In genomic region chr16:64224336-64224735, GRCm38 (mm10) we compare ENCODE assay signal across 16 mouse cellular contexts.
"Had no signal": no experiment of that assay in that cellular context is flagged by ENCODE, and none has a peak within 500 bp of the region (broad histone marks: within the 10 kb centered on the region; RNA-seq: fewer than 3 reads in every experiment).

No protein-coding gene starts in this region.

- H3K9me3 ChIP-seq: neural tube, embryonic 13.5 days; neural tube, embryonic 15.5 days; stomach, embryonic 15.5 days had no signal

- H3K36me3 ChIP-seq: neural tube, embryonic 13.5 days; neural tube, embryonic 15.5 days; stomach, embryonic 15.5 days had no signal

- H3K27me3 ChIP-seq: neural tube, embryonic 13.5 days; neural tube, embryonic 15.5 days; stomach, embryonic 15.5 days had no signal

- H3K27ac ChIP-seq: neural tube, embryonic 13.5 days; neural tube, embryonic 15.5 days; stomach, embryonic 15.5 days; stomach, postnatal 0 days had no signal

- H3K4me1 ChIP-seq: neural tube, embryonic 13.5 days; neural tube, embryonic 15.5 days; stomach, embryonic 15.5 days had no signal

- H3K4me3 ChIP-seq: neural tube, embryonic 13.5 days; neural tube, embryonic 15.5 days; stomach, embryonic 15.5 days had no signal

- DNase-seq: retina, postnatal 1 day; right cerebral cortex, adult 18-20 months; right cerebral cortex, postnatal 14 days; right cerebral cortex, postnatal 25 days; right cerebral cortex, postnatal 4 days; spleen, adult 18-20 months; thymus, adult 18-20 months; thymus, adult 2 months; thymus, postnatal 14 days; thymus, postnatal 25 days; thymus, postnatal 36 days; thymus, postnatal 4 days had no signal

- H3K9ac ChIP-seq: neural tube, embryonic 13.5 days; neural tube, embryonic 15.5 days; stomach, embryonic 15.5 days had no signal

- H3K4me2 ChIP-seq: neural tube, embryonic 13.5 days; neural tube, embryonic 15.5 days; stomach, embryonic 15.5 days had no signal
